Mouse (Mus musculus): ENCODE data around the gene Ophn1. TPM values are rescaled to one million over a fixed set of nuclear protein-coding genes. Genes with fewer than 3 reads are reported as not detected.

The Ophn1 gene
- polyA plus RNA-seq, 1 experiment from 2014 or later, result 39.9 TPM

- H3K4me2 ChIP-seq (ENCODE audit: low read length), result no peak overlapping the region
- 82% methylated on average over 2 of the region's 2 CpGs for WGBS
- H3K4me3 ChIP-seq (ENCODE audit: low read length), result no peak overlapping the region
- H3K9me3 ChIP-seq (ENCODE audit: control insufficient read depth, low read length), result no peaks in the 10 kb centered on the region
- H3K27ac ChIP-seq (ENCODE audit: low read depth, low read length), result no peak overlapping the region
- no peak overlapping the region for H3K9ac ChIP-seq (ENCODE audit: low read depth, low read length)
- no peaks in the 10 kb centered on the region for H3K36me3 ChIP-seq (ENCODE audit: control insufficient read depth, insufficient read depth, low read length)
- no peaks in the 10 kb centered on the region for H3K27me3 ChIP-seq (replicated peaks; ENCODE audit: control insufficient read depth, insufficient read depth, low read length)
- H3K4me1 ChIP-seq (ENCODE audit: control insufficient read depth, insufficient read depth, low read depth, low read length), result no peaks in the 10 kb centered on the region
- ATAC-seq, result no peak
Measured at GRCm38 (mm10) chrX:98856046-98856445, 34.8 kb downstream of the Ophn1 start.

GRCm38 (mm10) chrX:98850869-98851268, 40.0 kb downstream of the Ophn1 start:
- H3K9me3 ChIP-seq (ENCODE audit: control insufficient read depth, low read length), result no peaks in the 10 kb centered on the region
- no peak overlapping the region for H3K9ac ChIP-seq (ENCODE audit: low read depth, low read length)
- no peaks in the 10 kb centered on the region for H3K4me1 ChIP-seq (ENCODE audit: control insufficient read depth, insufficient read depth, low read depth, low read length)
- H3K27me3 ChIP-seq (replicated peaks; ENCODE audit: control insufficient read depth, insufficient read depth, low read length), result no peaks in the 10 kb centered on the region
- ATAC-seq, result no peak
- WGBS, result 82% methylated on average over 6 of the region's 6 CpGs
- H3K27ac ChIP-seq (ENCODE audit: low read depth, low read length), result no peak overlapping the region
- H3K4me3 ChIP-seq (ENCODE audit: low read length), result no peak overlapping the region
- H3K36me3 ChIP-seq (ENCODE audit: control insufficient read depth, insufficient read depth, low read length), result no peaks in the 10 kb centered on the region
- H3K4me2 ChIP-seq (ENCODE audit: low read length), result no peak overlapping the region

GRCm38 (mm10) chrX:98841606-98842005, 49.2 kb downstream of the Ophn1 start:
- no peaks in the 10 kb centered on the region for H3K9me3 ChIP-seq (ENCODE audit: control insufficient read depth, low read length)
- no peak overlapping the region for H3K27ac ChIP-seq (ENCODE audit: low read depth, low read length)
- H3K4me1 ChIP-seq (ENCODE audit: control insufficient read depth, insufficient read depth, low read depth, low read length), result no peaks in the 10 kb centered on the region
- no peak for ATAC-seq
- no peaks in the 10 kb centered on the region for H3K27me3 ChIP-seq (replicated peaks; ENCODE audit: control insufficient read depth, insufficient read depth, low read length)
- 72% methylated on average over 2 of the region's 2 CpGs for WGBS
- H3K4me3 ChIP-seq (ENCODE audit: low read length), result no peak overlapping the region
- H3K9ac ChIP-seq (ENCODE audit: low read depth, low read length), result no peak overlapping the region
- no peak overlapping the region for H3K4me2 ChIP-seq (ENCODE audit: low read length)
- no peaks in the 10 kb centered on the region for H3K36me3 ChIP-seq (ENCODE audit: control insufficient read depth, insufficient read depth, low read length)

- no peaks in the 10 kb centered on the region for H3K27me3 ChIP-seq (replicated peaks; ENCODE audit: control insufficient read depth, insufficient read depth, low read length)
- H3K4me2 ChIP-seq (ENCODE audit: low read length), result no peak overlapping the region
- H3K36me3 ChIP-seq (ENCODE audit: control insufficient read depth, insufficient read depth, low read length), result no peaks in the 10 kb centered on the region
- H3K9me3 ChIP-seq (ENCODE audit: control insufficient read depth, low read length), result no peaks in the 10 kb centered on the region
- 100% methylated on average over 1 of the region's 1 CpGs for WGBS
- no peak overlapping the region for H3K4me3 ChIP-seq (ENCODE audit: low read length)
- no peaks in the 10 kb centered on the region for H3K4me1 ChIP-seq (ENCODE audit: control insufficient read depth, insufficient read depth, low read depth, low read length)
- H3K9ac ChIP-seq (ENCODE audit: low read depth, low read length), result no peak overlapping the region
- no peak overlapping the region for H3K27ac ChIP-seq (ENCODE audit: low read depth, low read length)
- ATAC-seq, result no peak
Measured at GRCm38 (mm10) chrX:98835989-98836388, 54.8 kb downstream of the Ophn1 start.

GRCm38 (mm10) chrX:98803813-98804212, 87.0 kb downstream of the Ophn1 start:
- no peaks in the 10 kb centered on the region for H3K4me1 ChIP-seq (ENCODE audit: control insufficient read depth, insufficient read depth, low read depth, low read length)
- no peaks in the 10 kb centered on the region for H3K27me3 ChIP-seq (replicated peaks; ENCODE audit: control insufficient read depth, insufficient read depth, low read length)
- H3K27ac ChIP-seq (ENCODE audit: low read depth, low read length), result no peak overlapping the region
- no peaks in the 10 kb centered on the region for H3K9me3 ChIP-seq (ENCODE audit: control insufficient read depth, low read length)
- H3K4me2 ChIP-seq (ENCODE audit: low read length), result no peak overlapping the region
- H3K9ac ChIP-seq (ENCODE audit: low read depth, low read length), result no peak overlapping the region
- ATAC-seq, result no peak
- H3K4me3 ChIP-seq (ENCODE audit: low read length), result no peak overlapping the region
- H3K36me3 ChIP-seq (ENCODE audit: control insufficient read depth, insufficient read depth, low read length), result no peaks in the 10 kb centered on the region

GRCm38 (mm10) chrX:98774247-98774950, 116.4 kb downstream of the Ophn1 start:
- H3K9ac ChIP-seq (ENCODE audit: low read depth, low read length), result no peak overlapping the region
- no peaks in the 10 kb centered on the region for H3K4me1 ChIP-seq (ENCODE audit: control insufficient read depth, insufficient read depth, low read depth, low read length)
- no peaks in the 10 kb centered on the region for H3K36me3 ChIP-seq (ENCODE audit: control insufficient read depth, insufficient read depth, low read length)
- no peaks in the 10 kb centered on the region for H3K27me3 ChIP-seq (replicated peaks; ENCODE audit: control insufficient read depth, insufficient read depth, low read length)
- H3K4me2 ChIP-seq (ENCODE audit: low read length), result no peak overlapping the region
- no peaks in the 10 kb centered on the region for H3K9me3 ChIP-seq (ENCODE audit: control insufficient read depth, low read length)
- 91% methylated on average over 4 of the region's 4 CpGs for WGBS
- no peak for ATAC-seq
- no peak overlapping the region for H3K27ac ChIP-seq (ENCODE audit: low read depth, low read length)
- H3K4me3 ChIP-seq (ENCODE audit: low read length), result no peak overlapping the region

GRCm38 (mm10) chrX:98755089-98755488, 135.7 kb downstream of the Ophn1 start:
- no peak overlapping the region for H3K4me3 ChIP-seq (ENCODE audit: low read length)
- ATAC-seq, result no peak
- H3K36me3 ChIP-seq (ENCODE audit: control insufficient read depth, insufficient read depth, low read length), result no peaks in the 10 kb centered on the region
- no peaks in the 10 kb centered on the region for H3K4me1 ChIP-seq (ENCODE audit: control insufficient read depth, insufficient read depth, low read depth, low read length)
- H3K4me2 ChIP-seq (ENCODE audit: low read length), result no peak overlapping the region
- H3K9me3 ChIP-seq (ENCODE audit: control insufficient read depth, low read length), result no peaks in the 10 kb centered on the region
- H3K27ac ChIP-seq (ENCODE audit: low read depth, low read length), result no peak overlapping the region
- 78% methylated on average over 2 of the region's 2 CpGs for WGBS
- no peak overlapping the region for H3K9ac ChIP-seq (ENCODE audit: low read depth, low read length)
- H3K27me3 ChIP-seq (replicated peaks; ENCODE audit: control insufficient read depth, insufficient read depth, low read length), result no peaks in the 10 kb centered on the region

GRCm38 (mm10) chrX:98751279-98751817, 139.5 kb downstream of the Ophn1 start:
- Histone ChIP-seq H3K9ac (ENCODE audit: low read depth, low read length) (no peak overlapping the region), H3K4me2 (ENCODE audit: low read length) (no peak overlapping the region), H3K27ac (ENCODE audit: low read depth, low read length) (no peak overlapping the region), H3K4me3 (ENCODE audit: low read length) (no peak overlapping the region), H3K9me3 (ENCODE audit: control insufficient read depth, low read length) (no peaks in the 10 kb centered on the region), H3K4me1 (ENCODE audit: control insufficient read depth, insufficient read depth, low read depth, low read length) (no peaks in the 10 kb centered on the region), H3K27me3 (replicated peaks; ENCODE audit: control insufficient read depth, insufficient read depth, low read length) (no peaks in the 10 kb centered on the region), H3K36me3 (ENCODE audit: control insufficient read depth, insufficient read depth, low read length) (no peaks in the 10 kb centered on the region)
- no peak for ATAC-seq
- 68% methylated on average over 1 of the region's 1 CpGs for WGBS

GRCm38 (mm10) chrX:98736758-98737157, 154.1 kb downstream of the Ophn1 start:
- Histone ChIP-seq H3K27ac (ENCODE audit: low read depth, low read length) (no peak overlapping the region), H3K9me3 (ENCODE audit: control insufficient read depth, low read length) (no peaks in the 10 kb centered on the region), H3K36me3 (ENCODE audit: control insufficient read depth, insufficient read depth, low read length) (no peaks in the 10 kb centered on the region), H3K4me3 (ENCODE audit: low read length) (no peak overlapping the region), H3K27me3 (replicated peaks; ENCODE audit: control insufficient read depth, insufficient read depth, low read length) (no peaks in the 10 kb centered on the region), H3K4me2 (ENCODE audit: low read length) (no peak overlapping the region), H3K4me1 (ENCODE audit: control insufficient read depth, insufficient read depth, low read depth, low read length) (no peaks in the 10 kb centered on the region), H3K9ac (ENCODE audit: low read depth, low read length) (no peak overlapping the region)
- 77% methylated on average over 5 of the region's 5 CpGs for WGBS
- ATAC-seq, result no peak
